Mouse (Mus musculus) kidney, adult 11 months (tissue): ENCODE measurements around the gene Csmd2.
A peak's percentile ranks its signal among the peaks of the same experiment; 100 is the strongest.

Experiments used
- DNase-seq: peaks from one replicate; pipeline ENCODE4 v3.0.0; 2022

Csmd2 gene

GRCm38 (mm10) chr4:128248676-128249075 is 261.0 kb downstream of the Csmd2 start:
- no peak for DNase-seq

DNA sequence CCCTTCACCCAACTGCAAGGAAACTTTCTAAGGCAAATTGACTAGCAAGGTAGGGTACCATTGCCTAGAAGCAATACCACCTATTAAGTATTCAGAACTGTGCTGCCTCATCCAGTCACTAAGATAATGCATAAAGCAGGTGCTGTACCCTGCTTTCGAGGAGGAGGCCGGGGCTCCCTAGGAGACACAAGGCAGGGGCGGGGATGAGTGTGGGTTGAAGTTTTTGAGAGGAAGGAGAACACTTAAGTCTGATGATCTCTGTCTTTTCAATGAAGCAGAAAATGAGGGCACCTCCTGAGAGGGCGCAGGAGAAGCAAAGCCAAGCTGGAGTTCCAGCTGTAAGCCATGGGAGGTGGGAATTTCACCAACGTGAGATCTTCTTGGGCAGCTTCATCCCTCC is 271.6 kb downstream of the Csmd2 start:
- DNase-seq, result no peak

DNA sequence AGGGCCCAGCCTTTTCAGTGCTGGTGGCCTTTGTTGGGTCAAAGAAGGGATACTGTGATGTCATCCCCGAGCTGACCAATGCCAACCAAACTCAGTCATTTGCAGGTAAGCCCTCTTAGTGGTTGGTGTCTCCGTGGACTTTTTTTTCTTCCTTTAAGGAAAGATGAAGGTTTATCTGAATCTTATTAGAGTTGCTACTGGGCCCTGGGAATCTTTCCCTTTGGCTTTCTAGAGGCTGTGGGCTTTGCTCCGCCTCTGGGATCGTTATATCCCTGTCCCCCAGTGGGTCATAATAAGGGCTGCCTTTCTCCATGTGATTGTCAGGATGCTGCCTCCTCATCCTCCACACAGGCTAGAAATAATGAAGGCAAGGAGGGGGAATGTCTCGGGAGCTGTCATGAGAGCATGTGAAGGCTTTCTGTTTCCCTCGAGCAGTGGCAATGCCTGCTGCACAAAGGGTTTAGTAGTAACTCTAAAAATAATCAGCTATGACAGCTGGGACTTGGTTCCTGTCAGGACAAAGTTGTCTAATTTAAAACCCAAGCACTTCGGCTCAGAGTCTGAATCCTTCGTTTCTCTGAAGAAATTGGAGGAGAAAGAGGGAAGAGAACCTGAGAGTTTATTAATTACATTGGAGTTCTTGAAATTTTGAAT is 273.4 kb downstream of the Csmd2 start, which contains the start of gene Hmgb4:
TSS of gene Hmgb4 (minus strand) at position 51 of the 654 bp plus-strand sequence.
- no peak for DNase-seq

GRCm38 (mm10) chr4:128264491-128264890 is 276.8 kb downstream of the Csmd2 start:
- DNase-seq, result no peak

DNA sequence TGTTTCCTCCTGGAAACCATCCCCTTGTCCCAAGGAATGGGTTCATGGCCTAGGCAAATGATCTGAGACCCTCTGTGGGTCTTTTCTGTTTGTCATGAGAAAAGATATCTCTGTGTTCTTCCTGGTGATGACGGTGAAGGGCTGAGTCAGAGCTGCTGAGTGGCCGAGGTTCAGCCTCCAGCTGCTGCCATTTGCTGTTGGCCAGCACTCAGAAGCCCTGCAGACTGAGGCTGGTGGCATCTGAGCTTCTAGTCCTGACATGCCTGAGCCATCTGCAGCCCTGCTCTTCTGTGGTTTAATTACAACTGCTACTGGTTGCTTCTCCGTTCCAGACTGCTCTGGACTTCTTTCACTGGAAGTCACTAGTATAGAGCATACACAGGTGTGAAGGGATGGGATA is 277.7 kb downstream of the Csmd2 start:
- no peak for DNase-seq

GRCm38 (mm10) chr4:128269261-128269875 is 281.7 kb downstream of the Csmd2 start:
- peak; percentile 2 for DNase-seq

- DNase-seq, result no peak
Measured at GRCm38 (mm10) chr4:128270177-128270576, 282.5 kb downstream of the Csmd2 start.

DNA sequence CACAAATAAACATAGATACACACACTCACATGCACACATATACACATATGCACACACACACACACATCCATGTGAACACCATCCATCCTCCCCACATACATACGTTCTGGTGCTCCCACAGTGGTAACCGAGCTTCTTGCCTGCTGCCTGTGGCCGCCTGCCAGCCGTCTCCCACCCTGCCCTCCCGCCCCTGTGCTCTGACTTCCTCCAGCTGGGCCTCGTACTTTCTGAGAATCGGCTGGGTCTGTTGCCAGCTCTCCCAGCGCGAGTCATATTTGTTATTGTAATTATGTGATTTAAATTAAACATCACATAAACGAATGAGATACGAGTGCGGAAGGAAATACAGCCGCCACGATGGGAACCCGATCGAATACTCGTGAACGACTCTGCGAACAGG is 283.3 kb downstream of the Csmd2 start:
- no peak for DNase-seq

- no peak for DNase-seq
Measured at GRCm38 (mm10) chr4:128272501-128272900, 284.8 kb downstream of the Csmd2 start.

- DNase-seq, result no peak
Measured at GRCm38 (mm10) chr4:128273146-128273545, 285.5 kb downstream of the Csmd2 start.

DNA sequence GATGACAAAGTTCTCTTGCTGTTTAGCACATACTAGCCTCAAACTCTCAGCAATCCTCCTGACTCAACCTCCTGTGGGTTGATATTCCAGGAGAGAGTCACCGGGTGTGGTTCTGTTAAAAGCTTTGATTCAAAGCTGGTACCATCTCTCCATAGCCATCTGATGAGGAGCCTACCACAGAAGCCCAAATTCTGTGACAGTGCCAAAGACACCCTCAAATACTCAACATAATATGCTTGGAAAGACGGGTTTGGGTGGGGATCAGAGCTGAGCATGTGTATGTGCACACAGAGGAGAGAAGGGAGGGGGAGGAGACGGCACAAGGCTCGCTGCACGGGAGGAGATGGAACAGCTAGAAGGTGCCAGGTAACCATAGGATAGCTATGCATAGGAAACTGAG is 287.5 kb downstream of the Csmd2 start:
- no peak for DNase-seq

- DNase-seq, result no peak
Measured at GRCm38 (mm10) chr4:128275586-128275985, 287.9 kb downstream of the Csmd2 start.

DNA sequence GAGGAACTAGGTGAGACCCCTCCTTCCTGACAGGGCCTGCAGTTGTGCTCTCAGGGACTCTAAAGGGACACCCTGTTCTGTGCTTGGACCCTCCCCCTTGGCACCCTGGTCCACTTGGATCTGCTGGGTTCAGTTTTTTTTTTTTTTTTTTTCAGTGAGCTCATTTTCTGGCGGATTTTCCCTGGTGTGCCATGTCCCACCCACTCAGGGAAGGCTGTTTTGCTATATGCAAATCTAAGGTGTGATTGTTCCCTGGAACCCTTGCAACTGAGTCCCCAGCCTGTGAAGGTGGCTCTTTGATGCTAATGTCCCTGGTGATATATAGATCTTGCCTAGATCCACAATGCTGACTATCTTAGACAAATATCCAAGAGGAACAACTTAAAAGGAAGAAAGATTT is 297.4 kb downstream of the Csmd2 start:
- no peak for DNase-seq

GRCm38 (mm10) chr4:128288095-128288494 is 300.4 kb downstream of the Csmd2 start:
- DNase-seq, result no peak

- DNase-seq, result no peak
Measured at GRCm38 (mm10) chr4:128304049-128304448, 316.4 kb downstream of the Csmd2 start.

DNA sequence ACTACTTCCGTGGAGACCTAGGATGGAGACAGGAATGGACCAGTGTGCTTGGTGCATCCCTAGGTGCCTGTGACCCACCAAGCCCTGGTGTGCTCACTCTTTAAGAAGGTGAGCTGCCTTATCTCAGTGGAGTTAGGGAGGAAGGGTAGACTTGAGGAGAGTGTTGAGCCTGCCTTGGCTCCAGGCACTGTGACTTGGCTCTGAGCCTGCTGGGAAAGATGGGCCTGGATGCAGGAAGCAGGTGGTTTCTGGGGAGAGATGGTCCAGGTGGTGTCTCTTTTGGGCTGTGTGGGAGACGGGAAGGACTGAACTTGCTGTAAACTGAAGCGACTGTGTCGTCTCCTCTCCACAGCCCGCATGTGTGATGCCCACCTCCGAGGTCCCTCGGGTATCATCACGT is 318.4 kb downstream of the Csmd2 start:
- DNase-seq, result no peak

DNA sequence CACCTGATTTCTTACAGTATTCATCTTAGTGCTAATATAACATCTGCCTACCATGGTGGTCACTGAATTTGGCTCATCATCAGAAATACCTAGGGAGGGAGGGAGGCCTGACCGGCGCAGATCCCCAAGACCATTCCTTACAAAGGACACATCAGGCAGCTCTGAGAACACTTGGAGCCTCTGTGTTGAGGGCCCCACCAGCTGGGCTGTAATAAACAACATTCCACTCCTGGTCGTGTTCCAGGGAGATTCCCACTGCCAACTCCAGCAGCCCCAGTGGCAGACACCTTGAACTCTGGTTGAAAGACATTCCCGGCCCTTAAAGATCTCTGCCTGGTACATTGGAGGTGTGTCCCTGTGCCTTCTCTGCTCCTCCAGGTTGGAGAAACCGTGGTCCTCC is 327.7 kb downstream of the Csmd2 start:
- no peak for DNase-seq

DNA sequence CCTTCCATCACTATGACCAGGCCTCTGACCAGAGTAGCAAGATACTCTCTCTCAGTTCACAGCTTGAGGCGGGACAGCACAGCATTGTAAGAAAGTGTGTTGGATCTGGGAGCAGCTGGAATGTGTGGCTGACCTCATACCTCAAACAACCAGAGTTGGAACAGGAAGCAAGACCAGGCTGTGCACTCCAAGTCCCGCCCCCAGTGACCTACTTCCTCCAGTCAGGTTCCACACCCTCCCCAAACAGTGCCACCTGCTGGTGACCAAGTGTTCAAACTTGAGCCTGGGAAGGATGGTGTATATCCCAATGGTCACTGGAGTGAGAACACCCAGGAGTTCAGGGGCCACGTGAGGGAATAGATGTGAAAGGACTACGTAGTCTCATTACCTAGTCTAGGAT is 330.3 kb downstream of the Csmd2 start:
- DNase-seq, result no peak

DNA sequence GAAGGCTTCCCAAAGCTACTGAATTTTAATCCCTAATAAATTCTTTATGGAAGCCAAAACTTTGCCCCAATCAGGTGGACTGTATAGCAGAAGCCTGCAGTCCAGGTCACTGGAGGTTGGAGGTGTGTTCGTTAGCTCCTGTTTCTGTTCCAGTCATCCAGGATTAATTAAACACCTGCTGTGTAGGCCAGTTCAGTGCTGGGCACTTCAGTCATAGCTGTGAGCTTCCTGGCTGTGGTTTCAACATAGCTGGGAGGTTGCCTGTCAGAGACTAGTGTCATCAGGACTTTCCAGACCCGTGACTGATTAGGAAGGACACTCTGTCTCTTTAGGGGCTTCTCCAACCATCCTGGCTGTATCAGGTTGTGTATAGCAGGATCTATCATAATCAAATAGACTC is 337.9 kb downstream of the Csmd2 start:
- no peak for DNase-seq

GRCm38 (mm10) chr4:128326755-128327154 is 339.1 kb downstream of the Csmd2 start:
- no peak for DNase-seq

GRCm38 (mm10) chr4:128327421-128327820 is 339.8 kb downstream of the Csmd2 start:
- DNase-seq, result no peak

GRCm38 (mm10) chr4:128330519-128330918 is 342.9 kb downstream of the Csmd2 start:
- no peak for DNase-seq

- DNase-seq, result no peak
Measured at GRCm38 (mm10) chr4:128340457-128340856, 352.8 kb downstream of the Csmd2 start.

DNA sequence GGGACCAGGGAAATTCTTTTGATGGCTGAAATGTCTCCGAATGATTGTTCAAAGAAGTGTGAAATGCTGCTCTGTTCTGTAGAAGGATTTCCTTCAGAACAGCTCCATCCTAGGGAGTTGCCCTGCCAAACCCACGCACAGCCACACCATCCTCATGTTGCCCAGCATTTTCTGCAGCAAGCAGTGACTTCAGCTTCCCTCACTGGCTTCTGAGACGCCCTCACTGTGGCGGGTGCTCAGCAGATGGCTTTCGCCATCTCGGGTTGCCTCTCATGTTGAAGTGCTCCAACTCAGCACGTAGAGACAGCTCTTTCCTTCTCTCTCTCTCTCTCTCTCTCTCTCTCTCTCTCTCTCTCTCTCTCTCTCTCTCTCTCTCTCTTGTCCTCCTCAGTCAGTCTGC is 353.7 kb downstream of the Csmd2 start:
- DNase-seq, result no peak

GRCm38 (mm10) chr4:128342208-128342607 is 354.6 kb downstream of the Csmd2 start:
- no peak for DNase-seq
